Mouse (Mus musculus) stomach, postnatal 0 days (tissue): ENCODE data around the gene Vps53. TPM values are rescaled to one million over a fixed set of nuclear protein-coding genes. Genes with fewer than 3 reads are reported as not detected.

Experiments
- ATAC-seq: fragments of 200-750 bp; cut with Nextera tagmentation; 2 replicates; pipeline ENCODE4 v1.8.0; 2017; ENCODE audit not compliant: low FRiP score, low TSS enrichment
- DNase-seq: peaks from one replicate; pipeline ENCODE4 v3.0.0-alpha.2; 2016; ENCODE audit warnings: low spot score
- H3K27ac ChIP-seq: fragments of 300-500 bp; sonication (generic); replicated peaks from 2 replicates; pipeline ENCODE4 v1.5.1; 2014; ENCODE audit warnings: mild to moderate bottlenecking, control low read depth
- H3K27me3 ChIP-seq: fragments of 300-500 bp; sonication (generic); 2 replicates; pipeline ENCODE4 v1.6.1; 2014; ENCODE audit warnings: low read length; ENCODE audit not compliant: control insufficient read depth, insufficient read depth
- H3K36me3 ChIP-seq: fragments of 300-500 bp; sonication (generic); 2 replicates; pipeline ENCODE4 v1.6.1; 2014; ENCODE audit warnings: low read length, mixed read lengths; ENCODE audit not compliant: control insufficient read depth, insufficient read depth
- H3K4me1 ChIP-seq: fragments of 300-500 bp; sonication (generic); replicated peaks from 2 replicates; pipeline ENCODE4 v1.6.1; 2014; ENCODE audit warnings: antibody characterized with exemption; ENCODE audit not compliant: control insufficient read depth, insufficient read depth
- H3K4me2 ChIP-seq: fragments of 300-500 bp; sonication (generic); replicated peaks from 2 replicates; pipeline ENCODE4 v1.6.1; 2014; ENCODE audit warnings: low read depth, mild to moderate bottlenecking, control low read depth, moderate library complexity
- H3K4me3 ChIP-seq: fragments of 300-500 bp; sonication (generic); 2 replicates; pipeline ENCODE4 v1.5.1; 2014; ENCODE audit warnings: low read depth, low read length, control low read depth
- H3K9ac ChIP-seq: fragments of 300-500 bp; sonication (generic); 2 replicates; pipeline ENCODE4 v1.6.1; 2014; ENCODE audit warnings: mild to moderate bottlenecking, low read length, control low read depth, mixed read lengths
- H3K9me3 ChIP-seq: fragments of 300-500 bp; sonication (generic); 2 replicates; pipeline ENCODE4 v1.6.1; 2016; ENCODE audit warnings: low read length; ENCODE audit not compliant: control insufficient read depth
- CTCF ChIP-seq: IDR thresholded peaks from 2 replicates; pipeline ENCODE4 v1.5.1; 2016; ENCODE audit warnings: antibody characterized with exemption, low read depth, mild to moderate bottlenecking, moderate library complexity
- EP300 ChIP-seq: optimal IDR thresholded peaks from 2 replicates; pipeline ENCODE3; 2016; ENCODE audit warnings: antibody characterized with exemption
- WGBS: fragments of 180-500 bp; shearing (Covaris S2); extraction: QIAGEN DNeasy Blood & Tissue Kit; methylation state at CpG from one replicate; pipeline ENCODE4 v1.1.7; 2014; 5-methylcytosine and 5-hydroxymethylcytosine counted together
- polyA plus RNA-seq: library from polyadenylated mRNA; unstranded; fragments of >200 nt; fragmentation: Nextera tagmentation; extraction: Ambion mirVana; gene quantifications from 2 replicates; pipeline ENCODE4 v1.2.1, GENCODE M21; 2015

Gene Vps53
- polyA plus RNA-seq, 1 experiment from 2014 or later, result 42.9 TPM

DNA sequence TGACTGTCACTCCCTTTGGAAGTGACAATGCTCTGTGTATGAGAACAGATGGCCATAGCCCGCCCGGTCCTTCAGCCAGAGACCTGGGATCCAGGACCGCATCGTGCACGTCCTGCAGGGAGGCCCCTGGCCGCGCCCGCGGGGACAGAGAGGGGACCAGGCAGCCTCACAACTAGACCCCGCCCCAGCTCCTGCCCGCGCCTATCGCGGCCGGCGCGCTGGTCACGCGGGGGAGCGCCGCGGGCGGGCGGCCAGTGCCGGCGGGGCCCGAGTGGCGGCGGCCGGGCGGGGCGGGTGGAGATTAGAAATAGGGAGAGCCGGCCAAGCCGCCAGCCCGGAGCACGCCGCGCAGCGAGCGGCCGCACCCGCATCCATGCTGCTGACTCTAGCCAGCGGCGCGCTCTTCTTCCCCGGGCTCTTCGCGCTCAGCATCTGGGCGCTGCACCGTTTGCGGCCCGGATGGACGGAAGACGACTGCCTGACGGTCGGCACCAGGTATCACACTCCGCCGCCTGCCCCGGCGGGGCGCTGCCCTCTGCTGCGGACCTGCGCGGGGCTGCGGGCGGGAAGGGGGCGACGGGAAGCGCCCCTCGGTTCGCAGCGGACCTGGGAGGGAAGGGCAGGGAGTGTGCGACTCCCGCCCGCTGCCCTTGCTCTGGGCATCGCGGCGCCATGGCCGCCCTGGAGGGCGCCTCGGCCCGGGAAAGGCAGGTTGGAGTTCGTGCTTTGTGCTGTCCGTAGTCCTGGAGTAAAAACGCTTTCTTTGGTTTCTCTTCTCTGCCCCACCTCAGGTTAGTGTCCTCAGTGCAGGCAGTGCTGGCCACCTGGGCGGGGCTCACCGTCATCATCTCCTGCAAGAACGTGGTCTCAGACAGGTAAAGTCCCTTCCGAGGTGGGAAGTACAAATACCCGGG is 22.6 kb upstream of the Vps53 start:
- Histone ChIP-seq H3K4me2 (peak overlapping the region; percentile 97), H3K27me3 (no peaks in the 10 kb centered on the region), H3K9me3 (no peaks in the 10 kb centered on the region), H3K36me3 (no peaks in the 10 kb centered on the region), H3K4me1 (no peaks in the 10 kb centered on the region), H3K4me3 (peak overlapping the region; percentile 91), H3K9ac (peak overlapping the region; percentile 86), H3K27ac (peak overlapping the region; percentile 90)
- under 1% methylated on average over 56 of the region's 90 CpGs for WGBS
- DNase-seq (peak; percentile 94), ATAC-seq (peak; percentile 98)
- TF ChIP-seq CTCF (peak; percentile 25; the same call in 1 of the 2 replicates), EP300 (no peak)

DNA sequence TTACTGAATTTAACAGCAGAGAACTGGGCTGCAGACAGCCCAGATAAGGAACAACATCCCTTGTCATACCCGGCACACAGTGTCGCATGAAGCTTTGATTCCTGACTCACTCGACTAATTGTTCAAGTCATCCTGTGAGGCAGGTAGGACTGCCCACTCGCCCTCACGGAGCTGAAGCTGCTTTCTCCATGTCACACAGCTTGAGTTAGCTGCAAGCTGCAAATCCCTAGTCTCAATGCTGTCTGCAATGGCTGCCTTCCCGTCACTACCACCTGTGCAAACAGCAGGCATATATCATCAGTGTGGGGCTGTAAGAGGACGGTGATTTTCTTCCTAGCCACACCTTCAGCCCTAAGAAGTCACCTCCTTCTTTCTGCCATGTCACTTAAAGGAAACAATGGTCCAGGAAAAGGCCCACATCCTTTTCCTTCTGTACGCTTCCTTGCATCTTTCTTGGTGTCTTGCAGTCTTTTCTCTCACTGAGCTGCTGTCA is 17.6 kb upstream of the Vps53 start:
- 0 out of 2 replicates have a peak overlapping the region, but pooled peaks have one; percentile 23 for H3K4me2 ChIP-seq
- H3K36me3 ChIP-seq, result no peaks in the 10 kb centered on the region
- H3K9me3 ChIP-seq, result no peaks in the 10 kb centered on the region
- 33% methylated on average over 8 of the region's 8 CpGs for WGBS
- H3K9ac ChIP-seq, result no peak overlapping the region
- TF ChIP-seq EP300, result no peak
- peak overlapping the region; percentile 92 for H3K27ac ChIP-seq
- ATAC-seq (peak; percentile 50), DNase-seq (peak; percentile 44)
- no peaks in the 10 kb centered on the region for H3K27me3 ChIP-seq
- H3K4me1 ChIP-seq, result no peaks in the 10 kb centered on the region
- no peak overlapping the region for H3K4me3 ChIP-seq

DNA sequence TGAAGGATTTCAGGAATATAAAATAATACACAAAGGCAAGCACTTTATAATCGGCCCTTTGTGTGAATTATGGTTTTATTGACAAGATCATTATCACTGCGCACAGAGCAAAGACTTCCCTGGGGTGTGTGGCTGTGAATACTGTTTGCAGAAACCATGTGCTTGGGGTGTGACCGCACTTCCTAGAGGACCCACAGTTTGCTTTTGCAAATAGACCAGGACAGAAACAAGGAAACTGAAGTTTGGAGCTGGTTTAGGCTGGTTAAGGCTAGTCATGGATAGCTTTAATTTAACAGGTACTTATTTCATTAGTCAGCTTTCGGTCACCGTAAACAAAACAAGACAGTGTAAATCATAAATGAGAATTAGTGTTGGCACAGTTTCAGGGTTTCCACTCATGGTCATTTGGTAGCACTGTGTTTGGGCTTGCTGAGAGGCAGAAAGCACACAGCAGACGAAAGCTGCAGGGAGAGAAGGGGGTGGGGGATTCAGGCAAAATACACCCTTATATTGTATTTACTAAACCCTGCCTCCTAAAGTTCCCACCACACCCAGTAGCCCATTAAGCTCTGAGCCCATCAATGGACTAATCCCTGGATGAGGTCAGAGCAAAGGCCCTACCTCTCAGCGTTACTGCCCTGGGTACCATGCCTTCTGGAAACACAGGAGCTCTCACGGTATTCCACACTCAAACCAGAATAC is 17.0 kb upstream of the Vps53 start:
- Histone ChIP-seq H3K9ac (no peak overlapping the region), H3K27me3 (no peaks in the 10 kb centered on the region), H3K4me1 (no peaks in the 10 kb centered on the region), H3K36me3 (no peaks in the 10 kb centered on the region), H3K27ac (peak overlapping the region; percentile 92), H3K4me3 (no peak overlapping the region), H3K9me3 (no peaks in the 10 kb centered on the region), H3K4me2 (peak overlapping the region; percentile 17)
- TF ChIP-seq EP300 (no peak), CTCF (no peak)
- 36% methylated on average over 8 of the region's 8 CpGs for WGBS
- ATAC-seq (peak; percentile 95), DNase-seq (peak; percentile 60)

- Histone ChIP-seq H3K4me1 (no peaks in the 10 kb centered on the region), H3K4me3 (no peak overlapping the region), H3K36me3 (no peaks in the 10 kb centered on the region), H3K9ac (no peak overlapping the region), H3K9me3 (no peaks in the 10 kb centered on the region), H3K4me2 (no peak overlapping the region), H3K27me3 (no peaks in the 10 kb centered on the region), H3K27ac (no peak overlapping the region)
- 82% methylated on average over 5 of the region's 6 CpGs for WGBS
- ATAC-seq (no peak), DNase-seq (no peak)
- peak; percentile 28 for TF ChIP-seq CTCF
- TF ChIP-seq EP300, result no peak
These were observed 7.5 kb upstream of the Vps53 start for GRCm38 (mm10) chr11:76186908-76187307.

DNA sequence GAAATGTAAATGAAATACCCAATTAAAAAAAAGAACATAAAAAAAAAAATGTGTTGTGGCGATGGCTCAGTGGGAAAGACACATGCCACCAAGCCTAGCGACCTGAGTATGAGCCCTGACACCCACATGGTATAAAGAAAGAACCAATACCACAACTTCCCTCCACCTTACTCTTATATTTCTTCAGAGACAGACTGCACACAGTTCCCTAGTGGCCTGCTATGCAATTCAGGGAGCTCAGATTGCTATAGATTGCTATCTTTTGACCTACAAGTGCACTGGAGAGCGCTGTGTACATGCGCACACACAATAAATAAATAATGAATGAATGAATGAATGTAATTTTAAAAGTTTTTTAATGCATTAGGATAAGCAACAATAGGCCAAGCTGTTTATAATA is 4.3 kb upstream of the Vps53 start:
- Histone ChIP-seq H3K4me3 (no peak overlapping the region), H3K4me1 (0 out of 2 replicates have a peak, but pooled peaks cover 1% of the 10 kb centered on the region), H3K9me3 (no peaks in the 10 kb centered on the region), H3K9ac (no peak overlapping the region), H3K27me3 (no peaks in the 10 kb centered on the region), H3K27ac (no peak overlapping the region), H3K36me3 (no peaks in the 10 kb centered on the region), H3K4me2 (no peak overlapping the region)
- 73% methylated on average over 4 of the region's 4 CpGs for WGBS
- TF ChIP-seq EP300, result no peak
- no peak for TF ChIP-seq CTCF
- ATAC-seq (no peak), DNase-seq (no peak)
